Mouse (Mus musculus): Measurements from ENCODE around the gene Swap70. TPM values are rescaled to one million over a fixed set of nuclear protein-coding genes. Genes with fewer than 3 reads are reported as not detected.

The Swap70 gene
- polyA plus RNA-seq, 1 experiment from 2014 or later = 9.9 TPM

GRCm38 (mm10) chr7:110246526-110246925, 25.0 kb downstream of the Swap70 start:
- Histone ChIP-seq H3K27ac (ENCODE audit: low read length) (no peak overlapping the region), H3K36me3 (ENCODE audit: control insufficient read depth, insufficient read depth, low read length) (no peaks in the 10 kb centered on the region), H3K9me3 (replicated peaks; ENCODE audit: control insufficient read depth, low read length, poor library complexity, severe bottlenecking) (no peaks in the 10 kb centered on the region), H3K27me3 (ENCODE audit: control insufficient read depth, insufficient read depth, low read depth, low read length) (no peaks in the 10 kb centered on the region), H3K4me3 (ENCODE audit: low read depth, low read length) (no peak overlapping the region), H3K4me1 (ENCODE audit: control insufficient read depth, insufficient read depth, low read length) (no peaks in the 10 kb centered on the region), H3K4me2 (ENCODE audit: low read length) (no peak overlapping the region), H3K9ac (ENCODE audit: low read depth, low read length) (no peak overlapping the region)
- ATAC-seq = no peak
- WGBS = 91% methylated on average over 9 of the region's 9 CpGs

- H3K4me1 ChIP-seq (ENCODE audit: control insufficient read depth, insufficient read depth, low read length) = no peaks in the 10 kb centered on the region
- H3K4me2 ChIP-seq (ENCODE audit: low read length) = no peak overlapping the region
- H3K9ac ChIP-seq (ENCODE audit: low read depth, low read length) = no peak overlapping the region
- no peak for ATAC-seq
- no peak overlapping the region for H3K27ac ChIP-seq (ENCODE audit: low read length)
- 96% methylated on average over 3 of the region's 3 CpGs for WGBS
- no peaks in the 10 kb centered on the region for H3K36me3 ChIP-seq (ENCODE audit: control insufficient read depth, insufficient read depth, low read length)
- H3K27me3 ChIP-seq (ENCODE audit: control insufficient read depth, insufficient read depth, low read depth, low read length) = no peaks in the 10 kb centered on the region
- 0 out of 2 replicates have a peak, but pooled peaks cover 3% of the 10 kb centered on the region for H3K9me3 ChIP-seq (replicated peaks; ENCODE audit: control insufficient read depth, low read length, poor library complexity, severe bottlenecking)
- H3K4me3 ChIP-seq (ENCODE audit: low read depth, low read length) = no peak overlapping the region
Measured at GRCm38 (mm10) chr7:110247801-110248200, 26.3 kb downstream of the Swap70 start.

- Histone ChIP-seq H3K9me3 (replicated peaks; ENCODE audit: control insufficient read depth, low read length, poor library complexity, severe bottlenecking) (0 out of 2 replicates have a peak, but pooled peaks cover 3% of the 10 kb centered on the region), H3K27ac (ENCODE audit: low read length) (no peak overlapping the region), H3K36me3 (ENCODE audit: control insufficient read depth, insufficient read depth, low read length) (no peaks in the 10 kb centered on the region), H3K9ac (ENCODE audit: low read depth, low read length) (no peak overlapping the region), H3K4me3 (ENCODE audit: low read depth, low read length) (no peak overlapping the region), H3K27me3 (ENCODE audit: control insufficient read depth, insufficient read depth, low read depth, low read length) (no peaks in the 10 kb centered on the region), H3K4me1 (ENCODE audit: control insufficient read depth, insufficient read depth, low read length) (no peaks in the 10 kb centered on the region), H3K4me2 (ENCODE audit: low read length) (no peak overlapping the region)
- ATAC-seq = no peak
- 96% methylated on average over 4 of the region's 4 CpGs for WGBS
Measured at GRCm38 (mm10) chr7:110248677-110249076, 27.2 kb downstream of the Swap70 start.

- H3K4me1 ChIP-seq (ENCODE audit: control insufficient read depth, insufficient read depth, low read length) = no peaks in the 10 kb centered on the region
- no peaks in the 10 kb centered on the region for H3K36me3 ChIP-seq (ENCODE audit: control insufficient read depth, insufficient read depth, low read length)
- no peak overlapping the region for H3K9ac ChIP-seq (ENCODE audit: low read depth, low read length)
- H3K27me3 ChIP-seq (ENCODE audit: control insufficient read depth, insufficient read depth, low read depth, low read length) = no peaks in the 10 kb centered on the region
- no peak for ATAC-seq
- 76% methylated on average over 2 of the region's 2 CpGs for WGBS
- no peak overlapping the region for H3K4me3 ChIP-seq (ENCODE audit: low read depth, low read length)
- no peak overlapping the region for H3K4me2 ChIP-seq (ENCODE audit: low read length)
- no peak overlapping the region for H3K27ac ChIP-seq (ENCODE audit: low read length)
- H3K9me3 ChIP-seq (replicated peaks; ENCODE audit: control insufficient read depth, low read length, poor library complexity, severe bottlenecking) = 0 out of 2 replicates have a peak, but pooled peaks cover 3% of the 10 kb centered on the region
Measured at GRCm38 (mm10) chr7:110253861-110254260, 32.4 kb downstream of the Swap70 start.

- Histone ChIP-seq H3K4me2 (ENCODE audit: low read length) (no peak overlapping the region), H3K4me3 (ENCODE audit: low read depth, low read length) (no peak overlapping the region), H3K27me3 (ENCODE audit: control insufficient read depth, insufficient read depth, low read depth, low read length) (no peaks in the 10 kb centered on the region), H3K4me1 (ENCODE audit: control insufficient read depth, insufficient read depth, low read length) (no peaks in the 10 kb centered on the region), H3K9me3 (replicated peaks; ENCODE audit: control insufficient read depth, low read length, poor library complexity, severe bottlenecking) (0 out of 2 replicates have a peak, but pooled peaks cover 3% of the 10 kb centered on the region), H3K36me3 (ENCODE audit: control insufficient read depth, insufficient read depth, low read length) (no peaks in the 10 kb centered on the region), H3K27ac (ENCODE audit: low read length) (no peak overlapping the region), H3K9ac (ENCODE audit: low read depth, low read length) (no peak overlapping the region)
- WGBS = 86% methylated on average over 5 of the region's 5 CpGs
- ATAC-seq = no peak
Measured at GRCm38 (mm10) chr7:110254395-110254794, 32.9 kb downstream of the Swap70 start.

- Histone ChIP-seq H3K27me3 (ENCODE audit: control insufficient read depth, insufficient read depth, low read depth, low read length) (no peaks in the 10 kb centered on the region), H3K4me3 (ENCODE audit: low read depth, low read length) (no peak overlapping the region), H3K9me3 (replicated peaks; ENCODE audit: control insufficient read depth, low read length, poor library complexity, severe bottlenecking) (0 out of 2 replicates have a peak, but pooled peaks cover 3% of the 10 kb centered on the region), H3K9ac (ENCODE audit: low read depth, low read length) (no peak overlapping the region), H3K4me2 (ENCODE audit: low read length) (no peak overlapping the region), H3K4me1 (ENCODE audit: control insufficient read depth, insufficient read depth, low read length) (no peaks in the 10 kb centered on the region), H3K27ac (ENCODE audit: low read length) (no peak overlapping the region), H3K36me3 (ENCODE audit: control insufficient read depth, insufficient read depth, low read length) (no peaks in the 10 kb centered on the region)
- no peak for ATAC-seq
- WGBS = 94% methylated on average over 2 of the region's 2 CpGs
Measured at GRCm38 (mm10) chr7:110257059-110257458, 35.5 kb downstream of the Swap70 start.

- no peaks in the 10 kb centered on the region for H3K4me1 ChIP-seq (ENCODE audit: control insufficient read depth, insufficient read depth, low read length)
- no peak overlapping the region for H3K4me2 ChIP-seq (ENCODE audit: low read length)
- 85% methylated on average over 11 of the region's 11 CpGs for WGBS
- H3K4me3 ChIP-seq (ENCODE audit: low read depth, low read length) = no peak overlapping the region
- no peak overlapping the region for H3K27ac ChIP-seq (ENCODE audit: low read length)
- H3K9ac ChIP-seq (ENCODE audit: low read depth, low read length) = no peak overlapping the region
- ATAC-seq = no peak
- no peaks in the 10 kb centered on the region for H3K27me3 ChIP-seq (ENCODE audit: control insufficient read depth, insufficient read depth, low read depth, low read length)
- H3K9me3 ChIP-seq (replicated peaks; ENCODE audit: control insufficient read depth, low read length, poor library complexity, severe bottlenecking) = no peaks in the 10 kb centered on the region
- no peaks in the 10 kb centered on the region for H3K36me3 ChIP-seq (ENCODE audit: control insufficient read depth, insufficient read depth, low read length)
Measured at GRCm38 (mm10) chr7:110258196-110258950, 36.9 kb downstream of the Swap70 start.

- no peaks in the 10 kb centered on the region for H3K4me1 ChIP-seq (ENCODE audit: control insufficient read depth, insufficient read depth, low read length)
- no peak overlapping the region for H3K9ac ChIP-seq (ENCODE audit: low read depth, low read length)
- H3K27me3 ChIP-seq (ENCODE audit: control insufficient read depth, insufficient read depth, low read depth, low read length) = no peaks in the 10 kb centered on the region
- H3K9me3 ChIP-seq (replicated peaks; ENCODE audit: control insufficient read depth, low read length, poor library complexity, severe bottlenecking) = no peaks in the 10 kb centered on the region
- ATAC-seq = no peak
- no peak overlapping the region for H3K27ac ChIP-seq (ENCODE audit: low read length)
- H3K4me3 ChIP-seq (ENCODE audit: low read depth, low read length) = no peak overlapping the region
- 76% methylated on average over 4 of the region's 4 CpGs for WGBS
- H3K36me3 ChIP-seq (ENCODE audit: control insufficient read depth, insufficient read depth, low read length) = no peaks in the 10 kb centered on the region
- H3K4me2 ChIP-seq (ENCODE audit: low read length) = no peak overlapping the region
Measured at GRCm38 (mm10) chr7:110259966-110260711, 38.6 kb downstream of the Swap70 start.

GRCm38 (mm10) chr7:110261807-110262206, 40.3 kb downstream of the Swap70 start:
- no peak for ATAC-seq
- no peaks in the 10 kb centered on the region for H3K4me1 ChIP-seq (ENCODE audit: control insufficient read depth, insufficient read depth, low read length)
- H3K9ac ChIP-seq (ENCODE audit: low read depth, low read length) = no peak overlapping the region
- H3K4me2 ChIP-seq (ENCODE audit: low read length) = no peak overlapping the region
- no peaks in the 10 kb centered on the region for H3K27me3 ChIP-seq (ENCODE audit: control insufficient read depth, insufficient read depth, low read depth, low read length)
- no peaks in the 10 kb centered on the region for H3K9me3 ChIP-seq (replicated peaks; ENCODE audit: control insufficient read depth, low read length, poor library complexity, severe bottlenecking)
- H3K36me3 ChIP-seq (ENCODE audit: control insufficient read depth, insufficient read depth, low read length) = no peaks in the 10 kb centered on the region
- WGBS = 87% methylated on average over 4 of the region's 4 CpGs
- no peak overlapping the region for H3K4me3 ChIP-seq (ENCODE audit: low read depth, low read length)
- no peak overlapping the region for H3K27ac ChIP-seq (ENCODE audit: low read length)

Measured in midbrain, embryonic 16.5 days (tissue).